8 mouse cellular contexts compared by ENCODE assay signal in genomic region chr6:117862465-117862864, GRCm38 (mm10). TPM values are rescaled to one million over a fixed set of nuclear protein-coding genes. Genes with fewer than 3 reads are reported as not detected.
DNase-seq lines count a peak whose midpoint lies in the region; ATAC-seq and TF ChIP-seq lines count a peak whose summit lies in the region.

No protein-coding gene starts in this region.

- no peak for TF ChIP-seq EP300 in lung, postnatal 0 days (IDR thresholded peaks at IDR 0.05)
- TF ChIP-seq EP300 in liver, embryonic 14.5 days (IDR thresholded peaks at IDR 0.05; ENCODE audit: low read depth): peak; percentile 27; the same call in 1 of the 2 replicates
- no peak for TF ChIP-seq EP300 in stomach, postnatal 0 days (optimal IDR thresholded peaks at IDR 0.05)

- no peak overlapping the region for H3K4me3 ChIP-seq in lung, postnatal 0 days (ENCODE audit: low read depth, low read length)
- H3K4me3 ChIP-seq in forebrain, postnatal 0 days (ENCODE audit: low read depth, low read length): peak overlapping the region; percentile 56
- peak overlapping the region; percentile 69 to 76; a peak in 2 of 4 replicates for H3K4me3 ChIP-seq in liver, embryonic 14.5 days (ENCODE audit: insufficient read depth in 1 of 2, low read depth in 2 of 2, low read length in 2 of 2)
- peak overlapping the region; percentile 65; the same call in 1 of the 2 replicates for H3K4me3 ChIP-seq in stomach, postnatal 0 days (ENCODE audit: low read depth, low read length)

- DNase-seq in lung, postnatal 0 days (ENCODE audit: low spot score): no peak
- DNase-seq in lung, postnatal 36 days: no peak
- no peak for DNase-seq in forebrain, postnatal 0 days
- DNase-seq in liver, embryonic 14.5 days (ENCODE audit: low read depth in 3 of 3, low spot score in 3 of 3): peak in 1 of 3 experiments; percentile 50
- no peak for DNase-seq in stomach, postnatal 0 days (ENCODE audit: low spot score)
- no peak for DNase-seq in gastrocnemius, postnatal 25 days
- DNase-seq in cerebellum, adult 9-10 months: no peak
- no peak for DNase-seq in spleen, postnatal 36 days (ENCODE audit: low spot score in 2 of 2)

- TF ChIP-seq CTCF in lung, postnatal 0 days (IDR thresholded peaks at IDR 0.05): no peak
- no peak for TF ChIP-seq CTCF in forebrain, postnatal 0 days (IDR thresholded peaks at IDR 0.05; ENCODE audit: low read depth)
- no peak for TF ChIP-seq CTCF in liver, embryonic 14.5 days (IDR thresholded peaks at IDR 0.05; ENCODE audit: low read depth)
- no peak for TF ChIP-seq CTCF in stomach, postnatal 0 days (IDR thresholded peaks at IDR 0.05; ENCODE audit: low read depth)

- H3K36me3 ChIP-seq in lung, postnatal 0 days (ENCODE audit: insufficient read depth, low read length): no peaks in the 10 kb centered on the region
- H3K36me3 ChIP-seq in forebrain, postnatal 0 days (ENCODE audit: insufficient read depth): no peaks in the 10 kb centered on the region
- H3K36me3 ChIP-seq in liver, embryonic 14.5 days (replicated peaks; ENCODE audit: control insufficient read depth, insufficient read depth, low read depth): no peaks in the 10 kb centered on the region
- no peaks in the 10 kb centered on the region for H3K36me3 ChIP-seq in stomach, postnatal 0 days (ENCODE audit: control insufficient read depth, insufficient read depth, low read length)

- peak overlapping the region; percentile 97 for H3K4me2 ChIP-seq in lung, postnatal 0 days (replicated peaks; ENCODE audit: low read depth, low read length)
- H3K4me2 ChIP-seq in forebrain, postnatal 0 days (ENCODE audit: low read depth): peak overlapping the region; percentile 92
- H3K4me2 ChIP-seq in liver, embryonic 14.5 days (ENCODE audit: low read depth): peak overlapping the region; percentile 72
- H3K4me2 ChIP-seq in stomach, postnatal 0 days (replicated peaks; ENCODE audit: low read depth): peak overlapping the region; percentile 95

- ATAC-seq in lung, postnatal 0 days: no peak
- peak; percentile 12; the same call in 1 of the 2 replicates for ATAC-seq in forebrain, postnatal 0 days
- ATAC-seq in liver, embryonic 14.5 days (ENCODE audit: insufficient read depth): peak; percentile 87
- ATAC-seq in stomach, postnatal 0 days (ENCODE audit: low FRiP score, low TSS enrichment): no peak

- H3K4me1 ChIP-seq in lung, postnatal 0 days (ENCODE audit: insufficient read depth, low read depth, low read length): peaks cover 6% of the 10 kb centered on the region; the same call in 1 of the 2 replicates
- peaks cover 8% of the 10 kb centered on the region; the same call in 1 of the 2 replicates for H3K4me1 ChIP-seq in forebrain, postnatal 0 days (ENCODE audit: insufficient read depth)
- H3K4me1 ChIP-seq in liver, embryonic 14.5 days (replicated peaks; ENCODE audit: control insufficient read depth in 2 of 2, insufficient read depth in 2 of 2, low read length in 1 of 2): peaks cover 0 to 12% of the 10 kb centered on the region in 2 experiments
- 0 out of 2 replicates have a peak, but pooled peaks cover 2% of the 10 kb centered on the region for H3K4me1 ChIP-seq in stomach, postnatal 0 days (replicated peaks; ENCODE audit: control insufficient read depth, insufficient read depth)

- no peak overlapping the region for H3K9ac ChIP-seq in lung, postnatal 0 days (replicated peaks; ENCODE audit: low read depth)
- H3K9ac ChIP-seq in forebrain, postnatal 0 days: no peak overlapping the region
- peak overlapping the region; percentile 56 for H3K9ac ChIP-seq in liver, embryonic 14.5 days (replicated peaks)
- no peak overlapping the region for H3K9ac ChIP-seq in stomach, postnatal 0 days (ENCODE audit: low read length)

- H3K9me3 ChIP-seq in lung, postnatal 0 days (ENCODE audit: low read length): no peaks in the 10 kb centered on the region
- H3K9me3 ChIP-seq in forebrain, postnatal 0 days (ENCODE audit: low read length): no peaks in the 10 kb centered on the region
- H3K9me3 ChIP-seq in liver, embryonic 14.5 days (ENCODE audit: control insufficient read depth, low read length): no peaks in the 10 kb centered on the region
- H3K9me3 ChIP-seq in stomach, postnatal 0 days (ENCODE audit: control insufficient read depth, low read length): no peaks in the 10 kb centered on the region

- H3K27ac ChIP-seq in lung, postnatal 0 days (ENCODE audit: low read length): no peak overlapping the region
- no peak overlapping the region for H3K27ac ChIP-seq in forebrain, postnatal 0 days (ENCODE audit: low read depth, low read length)
- peak overlapping the region; percentile 77 for H3K27ac ChIP-seq in liver, embryonic 14.5 days
- no peak overlapping the region for H3K27ac ChIP-seq in stomach, postnatal 0 days (replicated peaks)

- 73% methylated on average over 8 of the region's 8 CpGs for WGBS in lung, postnatal 0 days
- WGBS in forebrain, postnatal 0 days: 76% methylated on average over 8 of the region's 8 CpGs
- 16% methylated on average over 8 of the region's 8 CpGs for WGBS in liver, embryonic 14.5 days (ENCODE audit: insufficient replicate concordance)
- WGBS in stomach, postnatal 0 days: 72% methylated on average over 8 of the region's 8 CpGs

- H3K27me3 ChIP-seq in lung, postnatal 0 days (replicated peaks; ENCODE audit: insufficient read depth, low read length): no peaks in the 10 kb centered on the region
- no peaks in the 10 kb centered on the region for H3K27me3 ChIP-seq in forebrain, postnatal 0 days (ENCODE audit: insufficient read depth, low read length)
- no peaks in the 10 kb centered on the region for H3K27me3 ChIP-seq in liver, embryonic 14.5 days (ENCODE audit: control insufficient read depth, insufficient read depth, low read length)
- no peaks in the 10 kb centered on the region for H3K27me3 ChIP-seq in stomach, postnatal 0 days (ENCODE audit: control insufficient read depth, insufficient read depth, low read length)

RNA-seq across cellular contexts. Expression of gene Zfp239, which starts 0.6 kb away (rescaled TPM):
- 0.97 and 1.3 TPM in 2 replicates for polyA plus RNA-seq in lung, postnatal 0 days (2015; fragmentation: Nextera tagmentation; extraction: Ambion mirVana)
- 24.2 and 24.8 TPM in 2 replicates for total RNA-seq in forebrain, postnatal 0 days (2014; rRNA removed)
- polyA plus RNA-seq in forebrain, postnatal 0 days (2015; fragmentation: Nextera tagmentation; extraction: Ambion mirVana): 16.2 and 16.5 TPM in 2 replicates
- polyA plus RNA-seq in liver, embryonic 14.5 days (2012; rRNA removed): 1.2 and 2.0 TPM in 2 replicates
- polyA plus RNA-seq in liver, embryonic 14.5 days (2014; fragmentation: Nextera tagmentation; extraction: Ambion mirVana): 2.9 and 3.5 TPM in 2 replicates
- polyA plus RNA-seq in stomach, postnatal 0 days (2015; fragmentation: Nextera tagmentation; extraction: Ambion mirVana): 1.7 and 2.0 TPM in 2 replicates
- under 1 TPM; 0.40 to 0.90 TPM for total RNA-seq in gastrocnemius, postnatal 25 days (2021)

RNA-seq across cellular contexts. Expression of gene Zfp637, which starts 21.5 kb away (rescaled TPM):
- 80.9 and 81.9 TPM in 2 replicates for polyA plus RNA-seq in lung, postnatal 0 days (2015; fragmentation: Nextera tagmentation; extraction: Ambion mirVana)
- 120 and 129 TPM in 2 replicates for total RNA-seq in forebrain, postnatal 0 days (2014; rRNA removed)
- polyA plus RNA-seq in forebrain, postnatal 0 days (2015; fragmentation: Nextera tagmentation; extraction: Ambion mirVana): 145 and 152 TPM in 2 replicates
- polyA plus RNA-seq in liver, embryonic 14.5 days (2012; rRNA removed): 13.5 and 15.0 TPM in 2 replicates
- 30.3 and 32.4 TPM in 2 replicates for polyA plus RNA-seq in liver, embryonic 14.5 days (2014; fragmentation: Nextera tagmentation; extraction: Ambion mirVana)
- 59.2 and 60.3 TPM in 2 replicates for polyA plus RNA-seq in stomach, postnatal 0 days (2015; fragmentation: Nextera tagmentation; extraction: Ambion mirVana)
- total RNA-seq in gastrocnemius, postnatal 25 days (2021): 10 to 100 TPM; 36.1 to 36.6 TPM

RNA-seq across cellular contexts. Expression of gene Hnrnpf, which starts 37.7 kb away (rescaled TPM):
- polyA plus RNA-seq in lung, postnatal 0 days (2015; fragmentation: Nextera tagmentation; extraction: Ambion mirVana): 393 and 433 TPM in 2 replicates
- total RNA-seq in forebrain, postnatal 0 days (2014; rRNA removed): 236 TPM in 2 replicates
- polyA plus RNA-seq in forebrain, postnatal 0 days (2015; fragmentation: Nextera tagmentation; extraction: Ambion mirVana): 216 and 225 TPM in 2 replicates
- polyA plus RNA-seq in liver, embryonic 14.5 days (2012; rRNA removed): 222 and 368 TPM in 2 replicates
- 457 and 507 TPM in 2 replicates for polyA plus RNA-seq in liver, embryonic 14.5 days (2014; fragmentation: Nextera tagmentation; extraction: Ambion mirVana)
- polyA plus RNA-seq in stomach, postnatal 0 days (2015; fragmentation: Nextera tagmentation; extraction: Ambion mirVana): 388 and 401 TPM in 2 replicates
- total RNA-seq in gastrocnemius, postnatal 25 days (2021): 10 to 100 TPM; 94.4 to 97.4 TPM

Comparison
In these comparisons a context has a peak if more than half of its experiments do, and no peak if none do; other contexts are left out.
1. ATAC-seq: peak in forebrain, postnatal 0 days (single experiment) and liver, embryonic 14.5 days (single experiment); none in lung, postnatal 0 days (single experiment) and stomach, postnatal 0 days (single experiment).
2. Peak in every context shown above with its lines, with median percentiles within 50 percentile points of each other: H3K4me2 ChIP-seq.